In genomic region chr3:57287854-57288720, GRCm38 (mm10) we compare ENCODE assay signal across 12 mouse cellular contexts. TPM values are rescaled to one million over a fixed set of nuclear protein-coding genes. Genes with fewer than 3 reads are reported as not detected.
DNase-seq lines count a peak whose midpoint lies in the region; ATAC-seq and TF ChIP-seq lines count a peak whose summit lies in the region.
"Had no signal": no experiment of that assay in that cellular context is flagged by ENCODE, and none has a peak within 500 bp of the region (broad histone marks: within the 10 kb centered on the region; RNA-seq: fewer than 3 reads in every experiment).

No protein-coding gene starts in this region.

- no peak for DNase-seq in hindbrain, embryonic 10.5 days (ENCODE audit: low spot score)
- no peak for DNase-seq in hindbrain, embryonic 11.5 days (ENCODE audit: low spot score)
- no peak for DNase-seq in lung, postnatal 0 days (ENCODE audit: low spot score)
- no peak for DNase-seq in lung, postnatal 14 days
- no peak for DNase-seq in c-Kit-positive CD71-positive TER-119-positive erythroid progenitor cells, embryonic 14.5 days (ENCODE audit: low spot score)
- DNase-seq: cerebellum, adult 2 months; thymus, adult 18-20 months had no signal

- TF ChIP-seq CTCF in lung, postnatal 0 days (IDR thresholded peaks at IDR 0.05): no peak

- H3K9ac ChIP-seq in hindbrain, embryonic 11.5 days (ENCODE audit: low read depth, low read length): no peak overlapping the region
- H3K9ac ChIP-seq in lung, postnatal 0 days (replicated peaks; ENCODE audit: low read depth): no peak overlapping the region
- no peak overlapping the region for H3K9ac ChIP-seq in heart, embryonic 14.5 days (ENCODE audit: low read length)
- H3K9ac ChIP-seq in stomach, embryonic 14.5 days (replicated peaks; ENCODE audit: low read depth, low read length): no peak overlapping the region
- H3K9ac ChIP-seq: midbrain, embryonic 13.5 days had no signal

- no peak for ATAC-seq in hindbrain, embryonic 11.5 days (ENCODE audit: low FRiP score)
- ATAC-seq in lung, postnatal 0 days: no peak
- no peak for ATAC-seq in heart, embryonic 14.5 days (ENCODE audit: insufficient number of reproducible peaks, insufficient read depth, low FRiP score, low read depth)
- ATAC-seq in stomach, embryonic 14.5 days (ENCODE audit: insufficient number of reproducible peaks, insufficient read depth, low FRiP score, low read depth): no peak
- ATAC-seq in CD4-positive, CD25-positive, alpha-beta regulatory T cell, adult 4 months: no peak
- ATAC-seq: midbrain, embryonic 13.5 days had no signal

- no peaks in the 10 kb centered on the region for H3K36me3 ChIP-seq in hindbrain, embryonic 10.5 days
- H3K36me3 ChIP-seq in hindbrain, embryonic 11.5 days (ENCODE audit: control insufficient read depth, insufficient read depth, low read length): no peaks in the 10 kb centered on the region
- no peaks in the 10 kb centered on the region for H3K36me3 ChIP-seq in lung, postnatal 0 days (ENCODE audit: insufficient read depth, low read length)
- peaks cover 20% of the 10 kb centered on the region for H3K36me3 ChIP-seq in heart, embryonic 14.5 days (ENCODE audit: control insufficient read depth, insufficient read depth, low read length)
- H3K36me3 ChIP-seq in stomach, embryonic 14.5 days (ENCODE audit: control insufficient read depth, insufficient read depth, low read length): no peaks in the 10 kb centered on the region
- H3K36me3 ChIP-seq: forebrain, embryonic 10.5 days; midbrain, embryonic 13.5 days had no signal

- H3K4me2 ChIP-seq in hindbrain, embryonic 11.5 days (replicated peaks; ENCODE audit: low read depth, low read length): no peak overlapping the region
- H3K4me2 ChIP-seq in lung, postnatal 0 days (replicated peaks; ENCODE audit: low read depth, low read length): no peak overlapping the region
- no peak overlapping the region for H3K4me2 ChIP-seq in heart, embryonic 14.5 days (ENCODE audit: low read length)
- H3K4me2 ChIP-seq in stomach, embryonic 14.5 days (replicated peaks; ENCODE audit: low read depth, low read length): no peak overlapping the region
- H3K4me2 ChIP-seq: midbrain, embryonic 13.5 days had no signal

- H3K27me3 ChIP-seq in hindbrain, embryonic 10.5 days (ENCODE audit: insufficient read depth, poor library complexity, severe bottlenecking): no peaks in the 10 kb centered on the region
- no peaks in the 10 kb centered on the region for H3K27me3 ChIP-seq in hindbrain, embryonic 11.5 days (ENCODE audit: control insufficient read depth, insufficient read depth, low read length)
- H3K27me3 ChIP-seq in lung, postnatal 0 days (replicated peaks; ENCODE audit: insufficient read depth, low read length): no peaks in the 10 kb centered on the region
- no peaks in the 10 kb centered on the region for H3K27me3 ChIP-seq in heart, embryonic 14.5 days (ENCODE audit: control insufficient read depth, insufficient read depth, low read length)
- no peaks in the 10 kb centered on the region for H3K27me3 ChIP-seq in stomach, embryonic 14.5 days (ENCODE audit: control insufficient read depth, insufficient read depth, low read length)
- H3K27me3 ChIP-seq: midbrain, embryonic 13.5 days had no signal

- peaks cover 11% of the 10 kb centered on the region; the same call in 1 of the 2 replicates for H3K4me1 ChIP-seq in hindbrain, embryonic 10.5 days (replicated peaks)
- H3K4me1 ChIP-seq in hindbrain, embryonic 11.5 days (replicated peaks; ENCODE audit: control insufficient read depth, insufficient read depth, low read length): no peaks in the 10 kb centered on the region
- peaks cover 8% of the 10 kb centered on the region; the same call in 1 of the 2 replicates for H3K4me1 ChIP-seq in lung, postnatal 0 days (ENCODE audit: insufficient read depth, low read depth, low read length)
- no peaks in the 10 kb centered on the region for H3K4me1 ChIP-seq in heart, embryonic 14.5 days (ENCODE audit: control insufficient read depth in 2 of 2, insufficient read depth in 2 of 2, low read length in 2 of 2)
- H3K4me1 ChIP-seq in stomach, embryonic 14.5 days (ENCODE audit: control insufficient read depth, insufficient read depth, low read length): no peaks in the 10 kb centered on the region; the same call in 1 of the 2 replicates
- H3K4me1 ChIP-seq: midbrain, embryonic 13.5 days had no signal

- no peak for TF ChIP-seq EP300 in lung, postnatal 0 days (IDR thresholded peaks at IDR 0.05)

- peak overlapping the region; percentile 45 for H3K27ac ChIP-seq in hindbrain, embryonic 10.5 days
- no peak overlapping the region for H3K27ac ChIP-seq in hindbrain, embryonic 11.5 days (ENCODE audit: low read depth, low read length)
- peak overlapping the region; percentile 86 for H3K27ac ChIP-seq in lung, postnatal 0 days (ENCODE audit: low read length)
- peak overlapping the region; percentile 67 to 78 for H3K27ac ChIP-seq in heart, embryonic 14.5 days (replicated peaks in 1 of 2; ENCODE audit: control insufficient read depth in 1 of 2, insufficient read depth in 1 of 2, low read depth in 2 of 2, low read length in 2 of 2)
- peak overlapping the region; percentile 61; the same call in 1 of the 2 replicates for H3K27ac ChIP-seq in stomach, embryonic 14.5 days (ENCODE audit: low read length)
- H3K27ac ChIP-seq: forebrain, embryonic 10.5 days; midbrain, embryonic 13.5 days had no signal

- no peaks in the 10 kb centered on the region for H3K9me3 ChIP-seq in hindbrain, embryonic 10.5 days
- H3K9me3 ChIP-seq in hindbrain, embryonic 11.5 days (ENCODE audit: control insufficient read depth, low read length): no peaks in the 10 kb centered on the region
- no peaks in the 10 kb centered on the region for H3K9me3 ChIP-seq in lung, postnatal 0 days (ENCODE audit: low read length)
- H3K9me3 ChIP-seq in heart, embryonic 14.5 days (ENCODE audit: control insufficient read depth, low read length): no peaks in the 10 kb centered on the region
- H3K9me3 ChIP-seq in stomach, embryonic 14.5 days (ENCODE audit: control insufficient read depth, low read depth, low read length): no peaks in the 10 kb centered on the region
- H3K9me3 ChIP-seq: forebrain, embryonic 10.5 days; midbrain, embryonic 13.5 days had no signal

- H3K4me3 ChIP-seq in hindbrain, embryonic 10.5 days: no peak overlapping the region
- no peak overlapping the region for H3K4me3 ChIP-seq in hindbrain, embryonic 11.5 days (ENCODE audit: low read depth, low read length)
- H3K4me3 ChIP-seq in lung, postnatal 0 days (ENCODE audit: low read depth, low read length): no peak overlapping the region
- no peak overlapping the region for H3K4me3 ChIP-seq in heart, embryonic 14.5 days (ENCODE audit: control insufficient read depth in 1 of 2, insufficient read depth in 1 of 2, low read depth in 1 of 2, low read length in 2 of 2)
- no peak overlapping the region for H3K4me3 ChIP-seq in stomach, embryonic 14.5 days (ENCODE audit: low read depth, low read length)
- H3K4me3 ChIP-seq: forebrain, embryonic 10.5 days; midbrain, embryonic 13.5 days had no signal

- WGBS in hindbrain, embryonic 10.5 days: 47% methylated on average over 7 of the region's 7 CpGs
- WGBS in hindbrain, embryonic 11.5 days: 48% methylated on average over 7 of the region's 7 CpGs
- WGBS in lung, postnatal 0 days: 39% methylated on average over 7 of the region's 7 CpGs
- 49% methylated on average over 7 of the region's 7 CpGs for WGBS in heart, embryonic 14.5 days
- WGBS in stomach, embryonic 14.5 days: 53% methylated on average over 7 of the region's 7 CpGs

RNA-seq across cellular contexts. Expression of gene Tm4sf1, which starts 13.7 kb away (rescaled TPM):
- 12.6 and 16.3 TPM in 2 replicates for polyA plus RNA-seq in hindbrain, embryonic 10.5 days (2016; fragmentation: Nextera tagmentation; extraction: Ambion mirVana)
- polyA plus RNA-seq in hindbrain, embryonic 11.5 days (2014; fragmentation: Nextera tagmentation; extraction: Ambion mirVana): 14.3 and 15.2 TPM in 2 replicates
- 438 and 517 TPM in 2 replicates for polyA plus RNA-seq in lung, postnatal 0 days (2015; fragmentation: Nextera tagmentation; extraction: Ambion mirVana)
- polyA plus RNA-seq in heart, embryonic 14.5 days (2014; fragmentation: Nextera tagmentation; extraction: Ambion mirVana): 308 and 338 TPM in 2 replicates
- polyA plus RNA-seq in stomach, embryonic 14.5 days (2014; fragmentation: Nextera tagmentation; extraction: Ambion mirVana): 46.2 and 55.1 TPM in 2 replicates
- polyA plus RNA-seq in CD4-positive, CD25-positive, alpha-beta regulatory T cell, adult 4 months (2017; shearing (Covaris generic)): under 1 TPM in 1 of 2 experiments, not detected in 1; 0.30 TPM

Comparison
In these comparisons a context has a peak if more than half of its experiments do, and no peak if none do; other contexts are left out.
1. RNA of gene Tm4sf1, which starts 13.7 kb away (polyA plus RNA-seq): 438 to 517 TPM in lung, postnatal 0 days, 308 to 338 TPM in heart, embryonic 14.5 days, 46.2 to 55.1 TPM in stomach, embryonic 14.5 days, 12.6 to 16.3 TPM in hindbrain, embryonic 10.5 days and 14.3 to 15.2 TPM in hindbrain, embryonic 11.5 days; 0.30 TPM in CD4-positive, CD25-positive, alpha-beta regulatory T cell, adult 4 months; every median in the first group is over 10 times any median in the second.